Mouse (Mus musculus): Measurements from ENCODE around the gene Zbtb42. TPM values are rescaled to one million over a fixed set of nuclear protein-coding genes. Genes with fewer than 3 reads are reported as not detected.

Zbtb42 gene
- 1.0 and 1.8 TPM in 2 replicates for polyA plus RNA-seq (2014; fragmentation: Nextera tagmentation; extraction: Ambion mirVana)

DNA sequence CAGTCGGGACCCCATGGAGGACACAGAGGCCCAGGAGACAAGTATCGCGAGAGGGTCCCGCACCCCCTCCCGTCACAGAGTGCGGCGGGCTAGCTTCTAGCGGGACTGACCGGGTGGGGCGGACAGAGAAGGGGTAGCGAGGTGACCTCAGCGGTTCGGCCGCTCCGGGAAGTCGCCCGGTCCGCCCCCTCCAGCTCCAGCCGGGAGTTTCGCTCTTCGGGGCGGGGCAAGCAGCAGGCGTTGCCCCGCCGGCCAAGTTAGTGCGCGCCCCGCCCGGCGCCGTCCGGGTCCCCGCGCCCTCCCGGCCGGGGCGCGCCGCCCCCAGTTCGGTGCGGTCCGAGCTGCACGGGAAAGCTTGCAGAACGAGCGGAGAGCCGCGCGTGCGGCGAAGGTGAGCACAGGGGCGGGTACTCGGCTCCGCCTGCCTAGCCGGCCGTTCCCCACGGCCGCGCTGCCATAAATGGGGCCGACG is at the start of gene Zbtb42:
Zbtb42 (plus strand) TSS at position 274 of the 472 bp plus-strand sequence.
- Histone ChIP-seq H3K4me2 (ENCODE audit: low read length) (peak within 1 kb of the TSS; percentile 92), H3K4me3 (ENCODE audit: low read depth, low read length) (peak within 1 kb of the TSS; percentile 55), H3K27ac (ENCODE audit: low read depth, low read length) (no peak within 1 kb of the TSS), H3K27me3 (replicated peaks; ENCODE audit: control insufficient read depth, insufficient read depth, low read length) (peaks cover 28% of the 10 kb centered on the region), H3K4me1 (ENCODE audit: control insufficient read depth, insufficient read depth, low read length) (peaks cover 20% of the 10 kb centered on the region), H3K36me3 (ENCODE audit: control insufficient read depth, insufficient read depth, low read length) (no peaks in the 10 kb centered on the region), H3K9ac (ENCODE audit: low read length) (peak within 1 kb of the TSS; percentile 59), H3K9me3 (replicated peaks; ENCODE audit: control insufficient read depth, low read length) (no peaks in the 10 kb centered on the region)
- peak; percentile 52 for DNase-seq (ENCODE audit: low spot score)
- peak; percentile 19 for ATAC-seq
- 2% methylated on average over 58 of the region's 60 CpGs for WGBS

GRCm38 (mm10) chr12:112628928-112629721 is 49.5 kb upstream of the Zbtb42 start:
- H3K4me2 ChIP-seq (ENCODE audit: low read length), result peak overlapping the region; percentile 44
- no peaks in the 10 kb centered on the region for H3K36me3 ChIP-seq (ENCODE audit: control insufficient read depth, insufficient read depth, low read length)
- H3K4me1 ChIP-seq (ENCODE audit: control insufficient read depth, insufficient read depth, low read length), result peaks cover 3% of the 10 kb centered on the region; the same call in 1 of the 2 replicates
- H3K27ac ChIP-seq (ENCODE audit: low read depth, low read length), result no peak overlapping the region
- no peaks in the 10 kb centered on the region for H3K27me3 ChIP-seq (replicated peaks; ENCODE audit: control insufficient read depth, insufficient read depth, low read length)
- peak; percentile 82 for ATAC-seq
- 0 out of 2 replicates have a peak overlapping the region, but pooled peaks have one; percentile 25 for H3K9ac ChIP-seq (ENCODE audit: low read length)
- peak overlapping the region; percentile 10; the same call in 1 of the 2 replicates for H3K4me3 ChIP-seq (ENCODE audit: low read depth, low read length)
- 40% methylated on average over 19 of the region's 19 CpGs for WGBS
- no peaks in the 10 kb centered on the region for H3K9me3 ChIP-seq (replicated peaks; ENCODE audit: control insufficient read depth, low read length)
- peak; percentile 62 for DNase-seq (ENCODE audit: low spot score)

DNA sequence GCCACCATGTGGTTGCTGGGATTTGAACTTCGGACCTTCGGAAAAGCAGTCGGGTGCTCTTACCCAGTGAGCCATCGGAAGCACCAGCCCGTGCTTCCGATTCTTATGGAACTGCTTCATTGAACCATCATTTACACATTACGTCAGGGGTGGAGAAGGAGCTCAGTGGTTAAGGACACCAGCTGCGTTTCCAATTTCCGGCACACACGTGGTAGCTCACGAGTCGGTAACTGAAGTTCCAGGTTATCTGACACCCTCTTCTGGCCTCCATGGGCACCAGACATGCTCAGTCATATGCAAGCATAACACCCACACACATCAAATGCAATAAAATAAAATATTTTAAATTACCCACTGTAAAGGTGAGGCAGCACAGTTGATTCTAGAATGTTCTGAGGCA is 48.6 kb upstream of the Zbtb42 start:
- Histone ChIP-seq H3K4me3 (ENCODE audit: low read depth, low read length) (no peak overlapping the region), H3K27me3 (replicated peaks; ENCODE audit: control insufficient read depth, insufficient read depth, low read length) (no peaks in the 10 kb centered on the region), H3K36me3 (ENCODE audit: control insufficient read depth, insufficient read depth, low read length) (no peaks in the 10 kb centered on the region), H3K9ac (ENCODE audit: low read length) (no peak overlapping the region), H3K4me2 (ENCODE audit: low read length) (no peak overlapping the region), H3K9me3 (replicated peaks; ENCODE audit: control insufficient read depth, low read length) (no peaks in the 10 kb centered on the region), H3K4me1 (ENCODE audit: control insufficient read depth, insufficient read depth, low read length) (peaks cover 3% of the 10 kb centered on the region; the same call in 1 of the 2 replicates), H3K27ac (ENCODE audit: low read depth, low read length) (no peak overlapping the region)
- 94% methylated on average over 12 of the region's 12 CpGs for WGBS
- ATAC-seq, result no peak
- DNase-seq (ENCODE audit: low spot score), result no peak

DNA sequence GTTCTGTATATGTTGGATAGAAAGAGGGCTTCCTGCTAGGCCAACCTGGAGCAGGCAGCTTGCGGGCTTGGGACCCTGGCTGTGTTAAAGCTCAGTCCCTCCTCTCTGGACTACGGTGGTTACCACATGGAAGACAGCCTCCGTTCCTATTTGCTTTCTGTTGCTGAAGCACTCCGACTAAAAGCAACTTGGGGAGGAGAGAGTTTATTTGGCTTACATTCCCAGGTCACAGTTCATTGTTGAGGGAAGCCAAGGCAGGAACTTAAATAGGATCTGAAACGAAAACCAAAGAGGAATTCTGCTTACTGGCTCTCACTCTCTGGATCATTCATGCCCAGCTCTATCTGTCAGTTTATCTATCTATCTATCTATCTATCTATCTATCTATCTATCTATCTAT is 47.8 kb upstream of the Zbtb42 start:
- H3K27me3 ChIP-seq (replicated peaks; ENCODE audit: control insufficient read depth, insufficient read depth, low read length), result no peaks in the 10 kb centered on the region
- H3K9me3 ChIP-seq (replicated peaks; ENCODE audit: control insufficient read depth, low read length), result no peaks in the 10 kb centered on the region
- H3K4me2 ChIP-seq (ENCODE audit: low read length), result no peak overlapping the region
- ATAC-seq, result no peak
- DNase-seq (ENCODE audit: low spot score), result no peak
- WGBS, result 83% methylated on average over 5 of the region's 5 CpGs
- H3K36me3 ChIP-seq (ENCODE audit: control insufficient read depth, insufficient read depth, low read length), result no peaks in the 10 kb centered on the region
- H3K4me1 ChIP-seq (ENCODE audit: control insufficient read depth, insufficient read depth, low read length), result peaks cover 3% of the 10 kb centered on the region; the same call in 1 of the 2 replicates
- no peak overlapping the region for H3K27ac ChIP-seq (ENCODE audit: low read depth, low read length)
- no peak overlapping the region for H3K9ac ChIP-seq (ENCODE audit: low read length)
- no peak overlapping the region for H3K4me3 ChIP-seq (ENCODE audit: low read depth, low read length)

GRCm38 (mm10) chr12:112631472-112631871 is 47.2 kb upstream of the Zbtb42 start:
- Histone ChIP-seq H3K27me3 (replicated peaks; ENCODE audit: control insufficient read depth, insufficient read depth, low read length) (no peaks in the 10 kb centered on the region), H3K27ac (ENCODE audit: low read depth, low read length) (no peak overlapping the region), H3K4me3 (ENCODE audit: low read depth, low read length) (no peak overlapping the region), H3K9ac (ENCODE audit: low read length) (no peak overlapping the region), H3K9me3 (replicated peaks; ENCODE audit: control insufficient read depth, low read length) (no peaks in the 10 kb centered on the region), H3K36me3 (ENCODE audit: control insufficient read depth, insufficient read depth, low read length) (no peaks in the 10 kb centered on the region), H3K4me2 (ENCODE audit: low read length) (no peak overlapping the region), H3K4me1 (ENCODE audit: control insufficient read depth, insufficient read depth, low read length) (peaks cover 3% of the 10 kb centered on the region; the same call in 1 of the 2 replicates)
- ATAC-seq, result no peak
- WGBS, result 62% methylated on average over 1 of the region's 1 CpGs
- DNase-seq (ENCODE audit: low spot score), result no peak

GRCm38 (mm10) chr12:112632084-112632777 is 46.4 kb upstream of the Zbtb42 start:
- ATAC-seq (no peak), DNase-seq (ENCODE audit: low spot score) (no peak)
- 79% methylated on average over 11 of the region's 11 CpGs for WGBS
- Histone ChIP-seq H3K36me3 (ENCODE audit: control insufficient read depth, insufficient read depth, low read length) (no peaks in the 10 kb centered on the region), H3K27ac (ENCODE audit: low read depth, low read length) (no peak overlapping the region), H3K4me2 (ENCODE audit: low read length) (no peak overlapping the region), H3K9ac (ENCODE audit: low read length) (no peak overlapping the region), H3K4me1 (ENCODE audit: control insufficient read depth, insufficient read depth, low read length) (peaks cover 3% of the 10 kb centered on the region; the same call in 1 of the 2 replicates), H3K27me3 (replicated peaks; ENCODE audit: control insufficient read depth, insufficient read depth, low read length) (no peaks in the 10 kb centered on the region), H3K4me3 (ENCODE audit: low read depth, low read length) (no peak overlapping the region), H3K9me3 (replicated peaks; ENCODE audit: control insufficient read depth, low read length) (no peaks in the 10 kb centered on the region)

DNA sequence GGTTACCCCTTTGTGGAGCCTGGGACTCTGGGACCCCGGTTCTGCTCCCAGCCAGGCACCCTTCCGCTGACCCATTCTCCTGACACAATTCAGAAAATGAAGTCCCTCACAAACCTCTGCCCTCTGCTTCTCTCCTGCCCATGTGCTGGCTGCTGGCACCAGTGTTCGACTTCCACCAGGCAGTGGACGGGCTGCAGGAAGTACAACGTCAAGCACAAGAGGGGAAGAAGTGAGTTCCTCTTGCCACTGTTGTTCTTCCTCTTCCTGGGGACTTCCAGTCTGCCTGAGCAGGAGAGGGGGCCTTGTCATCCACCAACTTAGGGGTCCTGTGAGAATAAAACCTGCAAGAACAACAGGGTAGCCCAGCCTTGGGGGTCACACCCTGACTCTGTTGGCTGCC is 45.7 kb upstream of the Zbtb42 start:
- DNase-seq (ENCODE audit: low spot score) (no peak), ATAC-seq (no peak)
- 88% methylated on average over 5 of the region's 5 CpGs for WGBS
- Histone ChIP-seq H3K27ac (ENCODE audit: low read depth, low read length) (no peak overlapping the region), H3K9me3 (replicated peaks; ENCODE audit: control insufficient read depth, low read length) (no peaks in the 10 kb centered on the region), H3K27me3 (replicated peaks; ENCODE audit: control insufficient read depth, insufficient read depth, low read length) (no peaks in the 10 kb centered on the region), H3K36me3 (ENCODE audit: control insufficient read depth, insufficient read depth, low read length) (no peaks in the 10 kb centered on the region), H3K4me1 (ENCODE audit: control insufficient read depth, insufficient read depth, low read length) (peaks cover 3% of the 10 kb centered on the region; the same call in 1 of the 2 replicates), H3K4me3 (ENCODE audit: low read depth, low read length) (no peak overlapping the region), H3K9ac (ENCODE audit: low read length) (no peak overlapping the region), H3K4me2 (ENCODE audit: low read length) (no peak overlapping the region)

DNA sequence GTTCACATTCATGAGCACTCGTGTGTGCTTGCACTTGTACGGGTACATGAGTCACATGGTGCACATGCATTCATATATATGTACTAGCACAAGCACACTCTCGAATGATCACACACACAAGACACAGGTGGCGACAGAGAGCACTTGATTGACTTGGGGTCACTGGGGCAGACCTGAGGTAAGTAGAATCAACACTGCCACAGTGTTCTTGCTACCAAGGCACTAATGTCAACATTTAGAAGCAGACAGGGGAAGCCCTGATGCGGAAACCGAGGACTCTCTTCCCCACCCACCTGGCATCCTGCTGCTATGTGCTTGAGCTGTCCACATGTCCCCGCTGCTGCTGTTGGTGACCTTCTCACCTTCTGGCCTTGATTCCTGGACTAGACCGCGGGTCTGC is 44.9 kb upstream of the Zbtb42 start:
- no peak for DNase-seq (ENCODE audit: low spot score)
- H3K36me3 ChIP-seq (ENCODE audit: control insufficient read depth, insufficient read depth, low read length), result no peaks in the 10 kb centered on the region
- H3K27me3 ChIP-seq (replicated peaks; ENCODE audit: control insufficient read depth, insufficient read depth, low read length), result no peaks in the 10 kb centered on the region
- H3K9me3 ChIP-seq (replicated peaks; ENCODE audit: control insufficient read depth, low read length), result no peaks in the 10 kb centered on the region
- H3K4me1 ChIP-seq (ENCODE audit: control insufficient read depth, insufficient read depth, low read length), result peaks cover 3% of the 10 kb centered on the region; the same call in 1 of the 2 replicates
- H3K9ac ChIP-seq (ENCODE audit: low read length), result no peak overlapping the region
- no peak overlapping the region for H3K4me3 ChIP-seq (ENCODE audit: low read depth, low read length)
- WGBS, result 81% methylated on average over 9 of the region's 9 CpGs
- no peak for ATAC-seq
- H3K4me2 ChIP-seq (ENCODE audit: low read length), result no peak overlapping the region
- no peak overlapping the region for H3K27ac ChIP-seq (ENCODE audit: low read depth, low read length)
